Mouse (Mus musculus) left cerebral cortex, adult 2 months (tissue): ENCODE results near the gene Sept8. TPM values are rescaled to one million over a fixed set of nuclear protein-coding genes. Genes with fewer than 3 reads are reported as not detected.
A peak's percentile ranks its signal among the peaks of the same experiment; 100 is the strongest.

Source experiments
- DNase-seq, 2 experiments: peaks; one replicate each; pipeline ENCODE4 v3.0.0; 2021 to 2022; ENCODE audit warnings: low spot score in 2 of 2, mixed read lengths in 1 of 2; ENCODE audit errors: extremely low spot score in 1 of 2
- H3K27ac ChIP-seq: fragments of 200-600 bp; 2 replicates; pipeline ENCODE4 v1.8.1; 2022
- H3K4me3 ChIP-seq: fragments of 200-600 bp; 2 replicates; pipeline ENCODE4 v1.8.1; 2022
- CTCF ChIP-seq: fragments of 200-600 bp; IDR thresholded peaks from 2 replicates; pipeline ENCODE4 v1.8.1; 2022; ENCODE audit warnings: antibody characterized with exemption, mild to moderate bottlenecking, moderate library complexity
- intact Hi-C: fragments of 180-260 bp; cut with DNase I; formaldehyde crosslinking; loops from one replicate; pipeline ENCODE4 v1.15.1; 2025
- total RNA-seq, 2 experiments: library from RNA; stranded (reverse); gene quantifications; 2 replicates each; pipeline ENCODE4 v1.2.3; 2021

Sept8 gene
- total RNA-seq, 2 experiments from 2014 or later = 304 to 314 TPM

DNA sequence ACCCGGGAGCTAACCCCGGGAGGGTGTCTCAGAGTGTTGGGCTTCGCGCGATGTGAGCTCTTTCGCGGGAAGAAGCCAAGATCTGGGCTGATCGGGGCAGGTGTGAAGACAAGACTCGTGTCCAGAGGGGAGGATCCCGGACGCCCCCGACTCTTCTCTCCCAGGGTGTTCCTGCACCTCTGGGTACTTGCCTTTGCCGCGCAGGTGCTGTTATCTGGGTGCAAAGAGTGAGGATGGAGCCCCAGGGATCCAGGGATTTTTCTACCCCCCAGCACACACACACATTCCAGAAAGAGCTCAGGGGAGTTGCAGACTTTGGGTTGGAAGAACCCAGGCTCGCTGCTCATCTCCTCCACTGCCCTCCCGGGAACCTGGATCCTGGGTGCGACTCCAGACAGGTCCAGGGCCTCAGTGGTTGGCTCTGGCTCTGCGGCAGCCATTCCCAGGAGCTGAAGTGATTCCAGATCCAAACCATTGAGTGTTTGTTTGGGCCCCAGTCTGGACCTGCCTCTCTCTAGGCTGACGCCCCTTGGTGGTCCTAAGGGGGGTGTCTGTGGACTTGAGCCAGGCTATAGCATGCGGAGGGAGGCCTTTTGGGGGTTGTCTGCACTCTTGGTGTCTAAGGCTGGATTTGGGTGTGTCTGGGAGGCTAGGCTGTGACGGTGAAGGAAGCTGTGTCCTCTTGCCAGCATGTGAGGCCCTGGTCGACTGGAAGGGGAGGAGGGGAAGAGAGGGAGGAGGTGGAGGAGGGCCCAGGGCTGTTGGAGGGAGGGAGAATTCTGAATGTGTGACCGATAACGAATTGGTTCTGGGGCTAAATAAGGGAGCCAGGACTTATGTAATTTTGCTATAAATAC is 1.3 kb downstream of the Sept8 start:
- Histone ChIP-seq H3K27ac (peak overlapping the region; percentile 99), H3K4me3 (peak overlapping the region; percentile 81)
- DNase-seq = peak; percentile 68
- intact Hi-C loops = loop anchor here (2.0 kb wide), 2 partner anchors 24 to 50 kb away; partner anchors contain the start of gene Gm9837
- TF ChIP-seq CTCF = no peak

DNA sequence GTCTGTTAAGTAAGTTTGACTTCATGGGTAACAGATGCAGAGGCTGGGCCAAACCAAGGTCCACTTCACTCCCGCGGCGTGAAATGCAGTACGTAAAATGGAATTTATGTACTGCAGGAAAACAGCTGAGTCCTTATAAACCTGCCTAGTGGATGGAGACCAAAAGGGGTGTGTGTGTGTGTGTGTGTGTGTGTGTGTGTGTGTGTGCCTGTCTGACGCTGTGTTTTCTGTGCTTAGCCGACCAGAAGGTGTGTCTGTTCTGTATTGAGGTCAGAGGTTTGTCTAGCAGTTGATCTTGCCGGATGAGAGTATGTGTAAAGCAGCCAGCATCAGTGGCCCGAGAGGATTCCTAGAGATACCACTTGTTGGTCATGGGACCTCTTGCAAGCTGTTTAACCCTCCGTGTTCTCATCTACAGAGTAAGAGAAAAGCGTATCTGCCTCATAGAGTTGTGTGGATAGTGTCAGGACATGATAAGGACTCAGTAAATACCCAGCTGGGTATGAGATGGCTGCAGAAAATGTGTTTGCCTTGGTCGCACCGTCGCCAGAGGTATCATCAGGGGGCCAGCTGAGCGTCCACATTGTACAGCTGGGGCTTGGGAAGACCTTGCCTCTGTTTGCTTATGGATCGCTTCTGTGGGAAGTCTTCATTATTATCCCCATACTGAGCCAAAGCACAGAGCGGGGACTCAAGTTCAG is 2.2 kb downstream of the Sept8 start:
- Histone ChIP-seq H3K4me3 (peak overlapping the region; percentile 81), H3K27ac (peak overlapping the region; percentile 99)
- no peak for DNase-seq
- TF ChIP-seq CTCF = no peak
- intact Hi-C loops = loop anchor here (2.0 kb wide), 2 partner anchors 24 to 50 kb away; partner anchors contain the start of gene Gm9837

DNA sequence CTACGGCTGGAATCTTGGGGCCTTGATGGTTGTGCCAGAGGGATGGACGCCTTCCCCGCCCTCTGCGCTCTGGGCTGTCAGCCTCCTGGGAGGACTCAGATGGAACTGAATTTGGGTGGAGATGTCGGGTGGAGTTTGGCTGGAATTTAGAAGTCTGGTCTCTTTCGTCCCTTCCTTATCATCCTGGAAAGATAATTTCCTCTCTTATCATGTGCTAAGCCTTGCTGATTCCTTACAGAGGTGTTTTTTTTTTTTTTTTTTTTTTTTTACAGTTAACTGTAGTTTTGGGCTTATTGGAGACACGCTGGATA is 2.7 kb downstream of the Sept8 start:
- TF ChIP-seq CTCF = no peak
- H3K4me3 ChIP-seq = peak overlapping the region; percentile 81
- intact Hi-C loops = loop anchor here (2.0 kb wide), 2 partner anchors 25 to 51 kb away; partner anchors contain the start of gene Gm9837
- DNase-seq = no peak
- peak overlapping the region; percentile 99 for H3K27ac ChIP-seq

DNA sequence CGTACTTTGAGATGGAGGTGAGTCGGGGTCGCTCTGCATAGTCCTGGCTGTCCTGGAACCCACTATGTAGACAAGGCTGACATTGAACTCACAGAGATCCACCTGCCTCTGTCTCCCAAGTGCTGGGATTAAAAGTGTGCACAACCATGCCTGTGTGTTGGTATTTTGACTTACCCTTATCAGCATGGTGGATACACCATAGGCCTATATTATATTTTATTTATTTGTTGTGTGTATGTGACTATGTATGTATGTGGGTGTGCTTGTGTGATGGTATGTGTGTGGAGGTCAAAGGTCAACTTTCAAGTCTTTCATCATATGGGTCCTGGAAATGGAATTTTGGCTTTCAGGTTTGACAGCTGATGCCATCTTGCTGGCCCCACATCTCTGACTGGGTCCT is 3.3 kb downstream of the Sept8 start:
- Histone ChIP-seq H3K4me3 (peak overlapping the region; percentile 81), H3K27ac (peak overlapping the region; percentile 99)
- no peak for TF ChIP-seq CTCF
- intact Hi-C loops = no loop called here
- DNase-seq = no peak

DNA sequence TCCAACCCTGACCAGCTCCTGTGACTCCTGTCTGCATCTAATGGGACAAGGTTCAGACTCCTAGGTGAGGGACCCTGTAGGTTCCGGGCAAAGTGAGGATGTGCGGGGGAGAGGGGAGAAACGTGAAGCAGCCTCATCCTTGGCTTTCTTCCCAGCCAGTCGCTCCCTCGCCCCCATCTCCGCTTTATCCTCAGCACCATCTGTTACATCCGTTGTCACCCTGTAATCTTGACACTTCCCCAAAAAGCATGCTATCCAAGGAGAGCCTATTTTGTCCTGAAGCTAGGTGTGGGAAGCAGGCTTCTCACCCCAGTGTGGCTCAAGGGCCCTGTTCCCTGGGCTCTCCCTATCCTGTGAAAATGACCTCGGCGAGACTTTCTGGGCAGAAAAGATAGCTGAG is 3.9 kb downstream of the Sept8 start:
- intact Hi-C loops = no loop called here
- DNase-seq = peak; percentile 59 to 69
- H3K27ac ChIP-seq = peak overlapping the region; percentile 99
- TF ChIP-seq CTCF = no peak
- H3K4me3 ChIP-seq = peak overlapping the region; percentile 21; the same call in 1 of the 2 replicates

DNA sequence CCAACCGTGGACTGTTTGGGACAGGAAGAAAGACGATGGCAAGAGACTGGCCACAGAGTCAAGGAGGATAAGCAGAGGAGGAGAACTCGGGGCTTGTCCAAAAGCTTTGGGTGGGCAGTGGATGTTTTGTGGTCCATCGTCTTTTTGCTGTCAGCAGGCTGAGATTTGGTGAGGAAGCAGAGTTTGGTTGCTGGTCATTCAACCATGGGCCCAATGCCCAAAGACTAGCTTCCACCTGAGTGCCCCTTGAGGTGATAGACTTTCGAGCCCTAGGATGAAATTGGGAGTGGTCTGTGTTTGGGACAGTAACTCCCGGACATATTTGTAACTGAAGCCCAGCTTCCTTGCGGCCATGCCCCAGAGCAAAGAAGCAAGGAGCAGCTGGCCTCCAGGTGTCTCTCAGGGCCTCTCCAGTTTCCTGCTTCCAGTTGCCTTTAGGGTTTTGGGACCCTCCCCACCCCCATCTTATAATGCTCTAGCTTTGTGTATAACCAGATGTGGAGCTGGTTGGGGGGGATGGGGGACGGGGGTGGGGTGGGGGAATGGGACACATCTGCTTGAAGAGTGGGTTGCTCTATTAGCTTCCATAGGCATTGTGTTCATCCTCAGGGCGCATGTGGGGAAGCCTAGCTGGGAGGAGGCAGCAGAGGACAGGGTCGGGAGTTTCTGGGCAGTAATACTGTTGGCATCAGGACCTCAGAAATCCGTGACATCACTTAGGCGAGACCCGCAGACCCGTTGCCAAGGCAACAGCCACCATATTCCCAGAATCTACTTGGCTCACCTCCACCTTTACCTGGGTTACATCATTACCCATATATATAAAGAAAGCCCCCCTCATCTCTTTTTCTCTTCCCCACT is 4.7 kb downstream of the Sept8 start:
- intact Hi-C loops = no loop called here
- no peak for DNase-seq
- Histone ChIP-seq H3K27ac (peak overlapping the region; percentile 99), H3K4me3 (peak overlapping the region; percentile 21; the same call in 1 of the 2 replicates)
- TF ChIP-seq CTCF = no peak

DNA sequence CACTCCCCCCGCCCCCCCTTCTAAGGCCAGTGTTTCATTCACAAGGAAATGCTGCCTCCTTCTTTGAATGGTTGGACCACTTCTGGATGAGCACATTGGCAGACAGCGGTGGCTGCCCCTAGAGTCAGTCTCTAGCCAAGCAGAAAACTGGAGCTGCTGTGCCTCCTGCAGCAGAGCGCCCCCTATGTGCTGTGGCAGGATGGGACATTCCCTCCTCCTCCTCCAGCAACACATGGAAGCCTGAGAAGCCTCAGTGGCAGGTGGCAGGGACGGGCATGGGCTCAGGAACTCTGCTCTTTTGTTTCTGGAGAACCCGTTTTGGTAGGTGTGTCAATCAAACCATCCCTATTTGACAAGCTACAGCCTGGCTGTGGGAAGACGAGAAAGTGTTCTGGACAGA is 5.8 kb downstream of the Sept8 start:
- Histone ChIP-seq H3K4me3 (no peak overlapping the region), H3K27ac (peak overlapping the region; percentile 99)
- intact Hi-C loops = no loop called here
- peak; percentile 55 for TF ChIP-seq CTCF
- no peak for DNase-seq

DNA sequence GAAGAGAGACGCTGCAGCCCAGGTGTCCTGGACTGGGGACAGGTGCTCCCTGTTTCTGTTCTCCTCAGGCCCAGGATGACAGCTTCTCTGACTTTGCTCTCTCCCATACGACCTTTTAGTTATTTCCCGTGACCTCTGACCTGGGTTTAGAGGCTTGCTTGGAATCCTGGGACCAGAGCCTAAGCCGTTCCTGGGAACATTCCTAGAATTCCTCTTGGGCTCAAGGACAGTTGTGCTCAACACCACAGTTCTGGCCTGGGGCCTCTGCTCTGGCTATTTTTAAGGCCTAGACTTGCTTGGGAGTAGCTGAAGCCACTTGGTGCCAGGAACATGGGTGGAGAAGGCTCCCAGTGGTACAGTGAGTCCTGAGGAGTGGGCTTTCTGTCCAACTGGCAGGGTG is 6.4 kb downstream of the Sept8 start:
- no peak for DNase-seq
- intact Hi-C loops = no loop called here
- Histone ChIP-seq H3K27ac (peak overlapping the region; percentile 99), H3K4me3 (no peak overlapping the region)
- no peak for TF ChIP-seq CTCF

DNA sequence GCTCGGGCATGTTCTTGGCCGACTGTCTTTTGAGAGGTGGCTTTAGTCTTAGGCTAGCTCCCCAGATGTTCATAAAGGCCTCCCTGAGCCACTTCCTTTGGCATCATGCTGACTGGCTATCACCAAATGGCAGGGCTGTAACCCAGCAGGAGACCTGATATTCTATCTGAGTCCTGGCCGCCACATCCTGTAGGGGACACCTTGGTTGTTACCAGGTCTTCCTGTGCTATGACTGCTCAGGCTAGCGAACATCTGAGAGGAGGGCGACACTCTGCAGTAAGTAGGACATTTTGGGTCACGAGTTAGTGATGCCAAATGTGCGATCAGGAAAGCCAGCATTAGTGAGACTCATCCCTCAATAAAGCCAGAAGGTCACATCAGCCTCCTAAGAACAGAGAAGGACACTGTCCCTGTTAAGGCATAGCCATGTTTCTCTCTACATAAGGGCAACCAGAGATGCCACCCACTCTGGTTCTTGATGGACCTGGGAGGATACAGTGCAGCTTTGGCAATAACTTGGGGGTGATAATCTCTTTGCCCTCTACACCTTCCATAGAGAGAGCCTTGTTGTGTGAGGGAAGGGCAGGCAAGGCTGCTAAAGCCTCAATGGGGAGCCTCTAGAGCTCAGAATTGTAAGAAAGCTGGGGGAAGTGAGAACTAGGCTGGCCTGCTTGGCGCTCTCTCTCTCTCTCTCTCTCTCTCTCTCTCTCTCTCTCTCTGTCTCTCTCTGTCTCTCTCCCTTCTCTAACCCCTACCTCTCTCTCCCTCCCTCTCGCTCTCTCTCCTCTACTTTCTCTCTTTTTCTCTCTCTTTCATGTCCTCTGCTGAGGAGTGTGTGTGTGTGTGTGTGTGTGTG is 9.6 kb downstream of the Sept8 start:
- Histone ChIP-seq H3K27ac (peak overlapping the region; percentile 99), H3K4me3 (no peak overlapping the region)
- intact Hi-C loops = no loop called here
- no peak for TF ChIP-seq CTCF
- DNase-seq = no peak

DNA sequence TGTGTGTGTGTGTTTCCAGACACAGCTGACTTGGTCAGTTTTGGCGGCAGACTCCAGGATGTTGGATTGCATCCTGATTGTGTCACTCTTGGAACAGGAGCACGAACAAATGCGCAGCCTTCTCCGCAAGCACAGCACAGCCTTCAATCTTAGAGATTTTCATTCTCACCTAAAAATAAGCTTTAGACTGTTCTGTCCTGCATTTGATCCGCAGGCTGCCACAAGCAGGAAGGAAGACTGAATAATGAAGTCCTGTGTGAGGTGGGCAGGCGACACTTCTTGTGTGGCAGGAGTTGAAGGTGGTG is 10.1 kb downstream of the Sept8 start:
- intact Hi-C loops = no loop called here
- DNase-seq = peak in 1 of 2 experiments; percentile 53
- no peak for TF ChIP-seq CTCF
- peak overlapping the region; percentile 99 for H3K27ac ChIP-seq
- H3K4me3 ChIP-seq = no peak overlapping the region

DNA sequence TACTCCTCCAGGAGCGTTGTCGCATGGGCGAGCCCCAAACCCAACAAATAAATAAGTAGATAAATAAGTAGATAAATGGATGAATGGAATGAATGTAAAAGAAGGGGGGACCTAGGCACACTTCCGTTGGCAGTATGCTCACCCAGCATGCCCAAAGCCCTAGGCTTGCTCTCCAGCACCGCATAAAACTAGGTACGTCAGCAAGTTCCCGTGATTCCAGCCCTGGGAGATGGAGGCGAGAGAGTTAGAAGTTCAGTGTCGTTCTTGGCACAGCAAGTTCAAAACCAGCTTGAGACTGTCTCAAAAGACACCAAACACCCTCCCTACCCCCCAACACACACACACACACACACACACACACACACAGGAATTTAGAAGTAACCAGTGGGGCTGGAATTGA is 10.9 kb downstream of the Sept8 start:
- peak overlapping the region; percentile 38; the same call in 1 of the 2 replicates for H3K27ac ChIP-seq
- DNase-seq = no peak
- TF ChIP-seq CTCF = no peak
- intact Hi-C loops = no loop called here
- H3K4me3 ChIP-seq = no peak overlapping the region
